Mouse (Mus musculus) adrenal gland, adult 8-10 months (tissue): ENCODE data around the gene Stoml2. TPM values are rescaled to one million over a fixed set of nuclear protein-coding genes. Genes with fewer than 3 reads are reported as not detected.
"Not testable (repeated sequence)": the region's sequence is repeated elsewhere in the genome, so short reads cannot be mapped to it uniquely, and the experiment has no call there.

Source experiments
- DNase-seq: peaks from one replicate; pipeline ENCODE4 v3.0.0; 2022
- total RNA-seq, 4 experiments: library from RNA; stranded (reverse); gene quantifications; 2 replicates each; pipeline ENCODE4 v1.2.4; 2022

Gene Stoml2
- total RNA-seq, 4 experiments from 2014 or later = 204 to 262 (median 242) TPM

DNA sequence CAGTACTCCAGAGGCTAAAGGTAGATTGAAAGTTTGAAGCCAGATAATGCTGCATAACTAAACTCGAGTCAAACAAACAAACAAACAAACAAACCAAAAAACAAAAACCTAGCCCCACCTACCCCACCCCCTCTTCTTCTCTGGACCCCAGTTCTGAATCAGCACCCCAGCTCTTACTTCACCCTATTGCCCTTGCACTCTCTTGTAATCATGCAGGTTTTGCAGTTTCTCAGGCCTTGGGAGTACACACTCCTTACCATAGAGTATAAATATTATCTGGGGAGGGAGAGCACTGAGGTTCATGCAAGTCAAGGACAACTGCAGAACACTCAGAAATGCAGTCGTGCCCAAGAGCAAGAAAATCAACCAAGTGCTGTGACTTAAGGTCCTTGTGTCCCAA lies 30.2 kb downstream of the Stoml2 start:
- DNase-seq = no peak

DNA sequence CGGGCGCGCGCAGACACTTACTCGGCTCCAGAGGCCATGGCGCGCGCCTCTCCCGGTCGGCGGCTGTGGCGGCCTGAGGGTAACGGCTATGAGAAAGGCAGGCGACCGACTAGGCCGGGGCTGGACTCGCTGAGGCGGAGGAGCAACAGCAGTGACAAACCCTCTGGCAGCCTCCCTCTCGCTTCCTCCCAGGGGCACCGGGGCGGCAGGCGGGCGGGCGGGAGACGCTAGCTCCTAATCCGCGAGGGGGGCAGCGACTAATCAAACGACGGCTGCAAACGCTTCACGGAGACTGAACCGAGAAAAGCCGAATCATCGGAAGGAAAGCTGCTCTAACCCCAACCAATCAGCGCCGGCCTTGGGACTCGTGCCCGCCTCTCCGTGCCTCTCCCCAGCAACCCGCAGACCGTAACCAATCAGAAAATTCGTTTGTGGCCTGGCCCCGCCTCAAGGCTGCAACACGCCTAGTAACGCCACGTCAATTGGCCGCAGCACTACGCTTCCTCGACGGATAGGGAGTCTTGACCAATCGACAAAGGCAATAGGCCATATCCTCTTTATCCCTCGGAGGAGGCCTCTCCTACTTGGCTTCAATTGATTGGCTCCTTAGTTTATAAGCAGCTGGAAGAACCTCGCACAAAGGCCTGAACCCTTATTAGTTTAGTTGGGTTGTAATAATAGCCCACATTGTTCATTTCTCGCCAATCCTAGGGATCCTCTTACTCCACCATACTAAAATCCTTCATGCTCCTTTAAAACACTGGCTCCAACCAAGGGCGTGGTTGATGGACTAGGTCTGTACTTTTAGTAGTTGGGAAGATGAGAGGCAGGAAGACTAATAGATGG lies 31.1 kb downstream of the Stoml2 start, which contains the start of gene Vcp:
Gene Vcp (minus strand): TSS at position 367 of the 846 bp plus-strand sequence.
- DNase-seq = peak; percentile 99

DNA sequence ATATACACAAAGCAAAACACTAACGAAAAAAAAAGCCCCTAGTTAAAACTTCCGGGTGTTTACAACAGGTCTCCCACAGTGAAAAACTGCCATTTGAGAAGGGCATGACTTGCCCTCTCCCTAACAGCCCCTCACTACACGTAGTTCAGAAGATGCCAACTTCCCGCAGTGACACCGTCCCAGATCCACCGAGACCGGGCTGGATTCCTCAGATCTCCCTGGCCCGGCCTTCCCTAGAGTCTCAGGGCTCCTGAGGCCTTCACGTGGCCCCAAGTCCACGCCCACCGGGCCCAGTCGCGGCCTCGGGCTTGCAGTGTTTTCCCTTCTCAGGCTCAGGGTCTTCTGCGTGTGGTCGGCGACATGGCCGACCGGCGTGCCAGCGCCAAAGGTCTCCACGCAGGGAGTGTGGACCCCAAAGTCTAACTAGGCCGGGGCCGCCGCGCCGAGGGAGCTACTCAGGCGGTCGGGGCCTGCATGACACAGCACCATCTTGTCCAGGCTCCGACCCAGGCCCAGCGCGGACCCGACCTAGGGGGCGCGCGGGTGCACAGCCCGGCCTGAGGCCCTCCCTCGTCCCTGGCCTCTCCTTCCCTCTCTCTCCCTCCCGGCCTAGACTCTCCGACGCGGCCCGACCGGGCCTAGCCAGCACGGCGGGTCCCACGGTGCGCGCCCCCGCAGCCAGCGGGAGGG lies 31.9 kb downstream of the Stoml2 start:
- DNase-seq = peak; percentile 80

DNA sequence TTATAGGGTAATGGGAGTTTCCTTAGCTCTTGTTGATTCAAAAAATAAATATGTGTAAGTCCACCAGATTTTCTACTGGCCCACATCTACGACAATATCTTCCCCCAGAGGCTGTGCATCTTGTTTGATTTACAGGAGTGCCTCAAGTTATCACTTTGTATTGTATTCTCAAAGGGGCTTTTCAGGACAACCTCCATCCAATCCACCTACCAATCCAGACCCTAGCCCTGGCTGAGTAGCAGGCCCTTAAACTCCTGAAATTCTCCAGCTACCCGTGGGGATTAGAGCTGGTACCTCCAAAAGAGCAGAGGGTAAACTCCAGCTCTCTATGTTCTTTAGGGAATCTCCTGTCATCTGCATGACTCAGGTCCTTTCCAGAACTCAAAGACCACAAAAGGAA lies 33.5 kb downstream of the Stoml2 start:
- no peak for DNase-seq

DNA sequence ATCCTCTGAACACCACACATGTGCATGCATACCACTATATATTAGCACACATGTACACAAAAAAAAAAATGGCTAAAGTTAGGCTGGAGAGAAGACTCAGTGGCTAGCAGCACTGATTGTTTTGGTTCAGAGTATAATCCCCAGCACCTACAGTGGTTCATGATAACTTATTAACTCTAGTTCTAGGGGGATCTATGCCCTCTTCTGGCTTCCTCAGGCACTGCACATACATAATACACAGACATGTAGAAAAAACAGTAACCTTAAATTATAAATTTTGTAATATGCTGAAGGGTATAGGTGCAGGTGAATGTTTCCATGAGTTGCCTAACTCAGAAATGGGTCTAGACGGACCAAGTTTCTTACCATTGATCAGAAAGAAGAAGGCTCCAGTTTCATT lies 43.2 kb downstream of the Stoml2 start:
- no peak for DNase-seq

DNA sequence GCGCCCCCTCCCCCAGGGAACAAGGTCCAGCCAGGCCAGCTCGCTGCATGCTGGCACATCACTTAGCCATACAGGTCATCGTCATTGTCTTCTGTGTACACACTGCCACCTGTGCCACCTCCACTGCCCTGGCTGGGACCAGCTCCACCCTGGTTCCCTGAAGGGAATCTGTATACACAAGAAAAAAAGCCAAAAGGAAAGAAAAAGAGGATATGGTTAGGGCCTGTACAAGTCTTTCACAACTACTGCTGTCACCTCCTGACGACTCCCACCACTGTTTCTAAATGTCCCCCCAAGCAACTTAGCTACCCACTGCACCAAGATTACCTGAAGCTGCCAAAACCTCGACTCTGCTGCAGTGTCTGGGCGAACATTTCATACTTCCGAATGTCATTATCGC lies 51.0 kb downstream of the Stoml2 start:
- DNase-seq = not testable (repeated sequence)

DNA sequence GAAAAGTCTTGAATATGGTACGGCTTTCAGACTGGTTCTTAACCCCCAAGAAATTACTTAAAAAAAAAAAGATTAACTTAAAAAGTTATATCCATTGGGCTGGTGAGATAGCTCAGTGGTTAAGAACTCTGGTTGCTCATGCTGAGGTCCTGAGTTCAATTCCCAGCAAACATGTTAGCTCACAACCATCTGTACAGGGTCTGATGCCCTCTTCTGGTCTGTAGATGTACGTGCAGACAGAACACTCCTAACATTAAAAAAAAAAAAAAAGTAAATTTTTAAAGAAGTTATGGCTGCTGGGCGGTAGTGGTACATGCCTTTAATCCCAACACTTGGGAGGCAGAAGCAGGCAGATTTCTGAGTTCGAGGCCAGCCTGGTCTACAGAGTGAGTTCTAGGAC lies 53.4 kb downstream of the Stoml2 start:
- no peak for DNase-seq

Other genes starting within 250 kb of the Stoml2 start
- not detected for gene Fam205a1, start 177.8 kb downstream of the Stoml2 start, total RNA-seq
- gene Gm12394, start 174.9 kb downstream of the Stoml2 start, total RNA-seq = under 1 TPM; 0.14 to 0.52 (median 0.22) TPM
- not detected for gene Fam205c, start 157.5 kb downstream of the Stoml2 start, total RNA-seq
- 1 to 10 TPM; 3.1 to 4.5 (median 3.8) TPM for gene Phf24, start 115.0 kb downstream of the Stoml2 start, total RNA-seq
- gene Dnajb5, start 81.9 kb downstream of the Stoml2 start, total RNA-seq = 10 to 100 TPM; 12.9 to 20.5 (median 18.2) TPM
- gene 1700022I11Rik, start 62.1 kb downstream of the Stoml2 start, total RNA-seq = not detected
- 100 to 1,000 TPM; 290 to 420 (median 339) TPM for gene Vcp, start 31.2 kb downstream of the Stoml2 start, total RNA-seq
- gene Fancg, start 21.2 kb downstream of the Stoml2 start, total RNA-seq = 10 to 100 TPM in 2 of 4 experiments, 1 to 10 TPM in 2; 8.0 to 17.8 (median 12.5) TPM
- gene Pigo, start 5.9 kb downstream of the Stoml2 start, total RNA-seq = 10 to 100 TPM; 14.8 to 30.8 (median 22.5) TPM
- 10 to 100 TPM; 49.5 to 64.9 (median 61.1) TPM for gene Fam214b, start 14.5 kb upstream of the Stoml2 start, total RNA-seq
- 10 to 100 TPM; 17.2 to 33.9 (median 22.9) TPM for gene Unc13b, start 27.2 kb upstream of the Stoml2 start, total RNA-seq
- 1 to 10 TPM in 2 of 4 experiments, under 1 TPM in 2; 0.61 to 1.3 (median 0.99) TPM for gene Atp8b5, start 235.4 kb upstream of the Stoml2 start, total RNA-seq